Mouse (Mus musculus) hindbrain, embryonic 15.5 days (tissue): ENCODE data around the gene Rogdi. TPM values are rescaled to one million over a fixed set of nuclear protein-coding genes. Genes with fewer than 3 reads are reported as not detected.

Experiments
- ATAC-seq: fragments of 200-750 bp; cut with Nextera tagmentation; 2 replicates; pipeline ENCODE4 v1.8.0; 2017; ENCODE audit warnings: low read depth, moderate number of reproducible peaks, moderate TSS enrichment; ENCODE audit not compliant: low FRiP score
- H3K27ac ChIP-seq: fragments of 300-500 bp; sonication (generic); replicated peaks from 2 replicates; pipeline ENCODE4 v1.5.1; 2015; ENCODE audit warnings: mild to moderate bottlenecking, inconsistent platforms
- H3K27me3 ChIP-seq: fragments of 300-500 bp; sonication (generic); 2 replicates; pipeline ENCODE4 v1.6.1; 2015; ENCODE audit warnings: control low read depth, inconsistent platforms
- H3K36me3 ChIP-seq: fragments of 300-500 bp; sonication (generic); 2 replicates; pipeline ENCODE4 v1.6.1; 2015; ENCODE audit warnings: control low read depth, inconsistent platforms
- H3K4me1 ChIP-seq: fragments of 300-500 bp; sonication (generic); replicated peaks from 2 replicates; pipeline ENCODE4 v1.6.1; 2015; ENCODE audit warnings: control low read depth, inconsistent platforms
- H3K4me2 ChIP-seq: fragments of 300-500 bp; sonication (generic); 2 replicates; pipeline ENCODE4 v1.6.1; 2015; ENCODE audit warnings: moderate library complexity, mild to moderate bottlenecking, inconsistent platforms
- H3K4me3 ChIP-seq: fragments of 300-500 bp; sonication (generic); 2 replicates; pipeline ENCODE4 v1.5.1; 2015; ENCODE audit warnings: mild to moderate bottlenecking, inconsistent platforms
- H3K9ac ChIP-seq: fragments of 300-500 bp; sonication (generic); 2 replicates; pipeline ENCODE4 v1.6.1; 2015; ENCODE audit warnings: inconsistent platforms
- H3K9me3 ChIP-seq: fragments of 300-500 bp; sonication (generic); 2 replicates; pipeline ENCODE4 v1.6.1; 2016; ENCODE audit warnings: control low read depth, inconsistent platforms
- WGBS: fragments of 180-500 bp; shearing (Covaris S2); methylation state at CpG from one replicate; pipeline ENCODE4 v1.1.7; 2015; 5-methylcytosine and 5-hydroxymethylcytosine counted together
- polyA plus RNA-seq: library from polyadenylated mRNA; unstranded; fragments of >200 nt; fragmentation: Nextera tagmentation; extraction: Ambion mirVana; gene quantifications from 2 replicates; pipeline ENCODE4 v1.2.1, GENCODE M21; 2015

Rogdi gene
- polyA plus RNA-seq, 1 experiment from 2014 or later, result 164 TPM

DNA sequence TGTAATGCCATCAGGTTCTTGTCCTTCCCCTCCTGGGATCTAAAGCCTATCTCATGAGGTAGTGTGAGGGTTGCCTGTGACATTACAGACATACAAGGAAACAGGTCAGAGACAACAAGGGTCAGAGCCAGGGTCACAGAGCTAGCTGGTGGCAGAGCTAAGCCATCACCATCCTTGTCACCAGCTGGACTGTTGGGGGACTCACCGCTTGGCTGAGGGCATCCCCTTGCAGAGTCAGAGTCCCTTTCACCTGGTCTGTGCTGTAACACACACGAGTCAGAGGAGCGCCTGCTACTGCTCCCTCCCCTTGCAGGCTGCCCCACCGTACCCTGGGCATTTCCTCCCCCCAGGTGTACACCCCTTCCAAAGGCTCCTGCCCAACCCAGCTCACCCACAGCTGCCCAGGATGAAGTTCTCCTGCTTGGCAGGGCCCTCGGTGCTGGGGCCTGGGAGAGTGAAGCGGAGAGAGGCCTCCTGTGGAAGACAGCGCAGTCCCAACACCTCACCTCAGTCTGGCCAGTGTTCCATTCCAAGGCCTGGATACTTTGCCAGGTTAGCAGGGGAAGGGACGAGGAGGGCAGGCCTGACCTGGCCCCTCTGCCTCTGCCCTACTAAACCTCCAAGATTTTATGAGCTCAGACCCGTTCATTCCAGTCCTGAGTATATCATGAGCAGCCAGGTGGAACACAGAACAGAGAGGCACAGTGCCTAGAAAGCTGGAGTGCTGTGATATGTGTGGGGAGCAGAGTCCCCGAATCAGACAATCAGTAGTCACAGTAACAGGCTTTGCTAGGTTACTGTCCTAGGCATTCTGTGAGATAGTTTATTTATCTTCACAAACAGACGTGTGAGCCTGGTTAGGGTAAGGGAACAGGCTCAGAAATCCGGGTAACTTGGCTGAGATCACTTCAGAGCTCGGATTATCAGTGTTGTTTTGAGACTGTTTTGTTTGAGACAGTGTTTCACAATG, 1.0 kb downstream of the Rogdi start:
- Histone ChIP-seq H3K4me1 (peaks cover 17% of the 10 kb centered on the region), H3K27ac (peak overlapping the region; percentile 89), H3K4me3 (peak overlapping the region; percentile 72), H3K9ac (peak overlapping the region; percentile 65), H3K4me2 (peak overlapping the region; percentile 74), H3K27me3 (no peaks in the 10 kb centered on the region), H3K9me3 (no peaks in the 10 kb centered on the region), H3K36me3 (peaks cover 30% of the 10 kb centered on the region)
- 53% methylated on average over 13 of the region's 13 CpGs for WGBS
- no peak for ATAC-seq

DNA sequence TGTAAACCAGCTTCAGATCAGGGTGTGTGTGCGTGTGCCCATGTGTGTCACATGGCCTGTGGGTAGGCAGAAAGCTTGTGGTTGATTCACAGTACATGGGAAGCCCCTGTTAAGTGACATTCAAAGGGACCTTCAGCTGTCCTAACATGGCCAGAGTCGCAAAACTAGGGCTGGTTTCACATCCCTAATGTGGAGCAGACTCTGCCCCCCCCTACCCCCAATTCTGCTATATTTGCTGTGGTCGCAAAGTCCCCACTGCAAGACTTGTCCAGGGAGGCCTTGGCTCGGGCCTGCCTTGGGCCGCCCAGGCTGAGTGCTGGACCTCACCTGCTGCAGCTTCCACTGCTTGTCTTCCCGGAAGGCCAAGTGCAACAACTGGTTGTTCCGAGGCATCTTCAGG, 2.1 kb downstream of the Rogdi start:
- Histone ChIP-seq H3K4me1 (peaks cover 17% of the 10 kb centered on the region), H3K4me2 (no peak overlapping the region), H3K9me3 (no peaks in the 10 kb centered on the region), H3K4me3 (no peak overlapping the region), H3K36me3 (peaks cover 20% of the 10 kb centered on the region), H3K9ac (no peak overlapping the region), H3K27me3 (no peaks in the 10 kb centered on the region), H3K27ac (no peak overlapping the region)
- WGBS, result 90% methylated on average over 7 of the region's 7 CpGs
- ATAC-seq, result no peak

DNA sequence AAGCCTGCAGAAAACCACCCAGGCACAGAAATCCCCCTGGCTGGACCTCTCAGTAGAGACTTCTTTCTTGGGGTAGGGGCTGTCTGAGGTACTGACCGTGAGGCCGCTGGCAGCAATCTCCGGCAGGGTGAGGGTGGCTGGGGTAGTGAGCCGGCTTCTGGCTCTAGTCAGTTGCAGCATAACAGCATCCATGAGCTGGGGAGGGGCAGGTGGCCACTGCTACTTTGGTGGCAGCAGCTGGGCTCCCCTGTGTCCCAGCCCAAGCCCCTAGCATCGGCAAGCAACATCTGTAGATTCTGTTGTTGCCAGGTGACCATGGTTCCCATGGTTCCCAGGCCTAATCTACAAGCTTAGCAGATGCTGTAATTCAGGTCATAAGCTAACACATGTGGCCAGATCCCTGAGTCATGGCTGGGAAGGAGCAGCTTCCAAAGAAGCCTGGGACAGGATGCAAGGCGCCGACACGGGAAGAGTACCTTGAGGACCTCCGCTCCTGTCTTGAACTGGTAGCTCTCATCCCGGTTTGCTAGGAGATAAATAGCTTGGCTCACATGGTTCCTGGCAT, 2.9 kb downstream of the Rogdi start:
- ATAC-seq, result no peak
- H3K9ac ChIP-seq, result no peak overlapping the region

DNA sequence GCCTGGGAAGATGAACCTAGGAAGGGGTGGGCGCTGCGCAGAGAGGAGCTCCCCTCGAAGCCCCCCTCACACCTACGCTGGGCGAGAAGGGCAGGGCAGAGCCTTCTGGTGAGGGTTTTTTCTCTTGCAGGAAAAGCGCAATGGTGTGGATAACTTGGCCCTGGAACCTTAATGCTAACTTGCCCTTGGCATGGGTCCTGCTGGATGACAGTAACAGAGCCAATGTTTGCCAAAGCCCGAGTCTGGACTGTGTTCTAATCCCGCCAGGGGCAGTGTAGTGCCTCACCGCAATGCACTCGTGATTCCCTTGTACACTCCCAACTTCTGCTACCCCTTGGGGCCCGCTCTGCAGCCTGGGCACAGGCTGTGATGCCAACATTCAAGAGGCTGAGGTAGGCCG, 5.3 kb downstream of the Rogdi start:
- H3K9me3 ChIP-seq, result no peaks in the 10 kb centered on the region
- no peak overlapping the region for H3K27ac ChIP-seq
- 90% methylated on average over 12 of the region's 12 CpGs for WGBS
- H3K4me3 ChIP-seq, result no peak overlapping the region
- no peak overlapping the region for H3K9ac ChIP-seq
- no peak overlapping the region for H3K4me2 ChIP-seq
- no peaks in the 10 kb centered on the region for H3K36me3 ChIP-seq
- H3K4me1 ChIP-seq, result peaks cover 17% of the 10 kb centered on the region
- H3K27me3 ChIP-seq, result no peaks in the 10 kb centered on the region
- ATAC-seq, result no peak

More for the DNA sequence above, 2.9 kb downstream of the Rogdi start:
- Histone ChIP-seq H3K4me3 (no peak overlapping the region), H3K4me1 (peaks cover 17% of the 10 kb centered on the region), H3K27ac (no peak overlapping the region), H3K27me3 (no peaks in the 10 kb centered on the region), H3K36me3 (peaks cover 12% of the 10 kb centered on the region), H3K4me2 (no peak overlapping the region), H3K9me3 (no peaks in the 10 kb centered on the region)
- 75% methylated on average over 10 of the region's 10 CpGs for WGBS

DNA sequence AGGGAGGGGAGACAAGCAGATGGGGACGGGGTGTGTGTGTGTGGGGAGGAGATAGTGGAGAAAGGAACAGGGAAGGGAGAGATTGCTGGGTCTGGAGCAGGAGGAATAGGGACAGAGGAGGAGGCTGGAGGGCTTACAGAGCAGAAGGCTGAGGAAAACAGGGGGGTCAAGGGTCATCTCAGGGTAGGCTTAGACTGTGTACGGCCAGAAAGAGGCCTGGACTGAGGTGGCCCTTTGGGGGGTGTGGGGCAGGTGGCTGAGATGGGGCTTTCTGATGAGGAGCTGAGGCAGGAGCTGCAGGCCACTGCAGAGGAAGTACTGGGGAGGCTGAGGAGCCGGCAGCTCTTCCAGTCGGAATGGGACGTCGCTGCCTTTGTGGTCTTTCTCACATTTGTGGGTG, 5.9 kb downstream of the Rogdi start:
- Histone ChIP-seq H3K4me2 (no peak overlapping the region), H3K4me3 (no peak overlapping the region), H3K9ac (no peak overlapping the region), H3K27me3 (no peaks in the 10 kb centered on the region), H3K4me1 (peaks cover 12% of the 10 kb centered on the region), H3K36me3 (no peaks in the 10 kb centered on the region), H3K9me3 (no peaks in the 10 kb centered on the region), H3K27ac (no peak overlapping the region)
- WGBS, result 54% methylated on average over 6 of the region's 6 CpGs
- ATAC-seq, result no peak

DNA sequence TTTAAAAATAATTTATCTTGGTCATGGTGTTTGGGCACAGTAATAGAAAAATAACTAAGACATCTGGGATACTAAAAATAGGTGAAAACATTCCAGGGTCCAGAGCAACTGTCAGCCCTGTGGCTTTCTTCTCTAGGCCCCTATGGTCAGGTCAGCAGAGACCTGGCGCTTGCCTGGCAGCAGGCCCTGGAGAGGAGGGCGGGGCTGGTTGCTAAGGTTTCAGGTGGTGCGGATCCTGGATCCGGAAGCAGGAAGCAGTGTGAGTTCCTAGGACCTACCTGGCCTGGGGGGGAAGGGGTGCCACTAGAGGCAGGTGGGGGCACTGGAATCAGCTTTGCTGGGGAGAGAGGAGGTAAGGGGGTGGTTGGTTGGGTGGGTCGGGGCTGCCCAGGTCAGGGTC, 6.3 kb downstream of the Rogdi start, which contains the start of gene Smim22:
Gene Smim22, plus strand, starts transcription at position 222 of the 400 bp plus-strand sequence.
- Histone ChIP-seq H3K4me2 (no peak within 1 kb of the TSS), H3K36me3 (no peaks in the 10 kb centered on the region), H3K4me1 (peaks cover 7% of the 10 kb centered on the region), H3K27ac (no peak within 1 kb of the TSS), H3K4me3 (no peak within 1 kb of the TSS), H3K9ac (no peak within 1 kb of the TSS), H3K9me3 (no peaks in the 10 kb centered on the region), H3K27me3 (no peaks in the 10 kb centered on the region)
- WGBS, result 58% methylated on average over 5 of the region's 5 CpGs
- ATAC-seq, result no peak

DNA sequence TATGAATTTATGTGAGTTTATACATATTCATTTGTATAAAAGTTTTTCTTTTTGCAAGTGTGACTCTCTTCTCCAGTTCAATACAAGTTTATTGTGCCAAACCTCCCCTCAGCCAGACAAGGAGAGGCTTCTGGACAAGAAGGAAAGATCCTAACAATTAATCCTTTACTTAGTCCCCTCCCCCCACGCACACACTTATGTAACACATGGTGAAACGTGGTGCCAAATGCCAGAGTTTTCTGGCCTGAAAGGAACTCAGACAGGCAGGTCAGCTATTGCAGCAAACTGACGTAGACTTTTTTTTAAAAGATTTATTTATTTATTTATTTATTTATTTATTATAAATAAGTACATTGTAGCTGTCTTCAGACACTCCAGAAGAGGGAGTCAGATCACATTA, 12.7 kb downstream of the Rogdi start:
- Histone ChIP-seq H3K27me3 (no peaks in the 10 kb centered on the region), H3K9ac (no peak overlapping the region), H3K36me3 (no peaks in the 10 kb centered on the region), H3K4me1 (no peaks in the 10 kb centered on the region), H3K4me2 (no peak overlapping the region), H3K9me3 (no peaks in the 10 kb centered on the region), H3K4me3 (no peak overlapping the region), H3K27ac (no peak overlapping the region)
- ATAC-seq, result no peak
- WGBS, result 78% methylated on average over 3 of the region's 3 CpGs

DNA sequence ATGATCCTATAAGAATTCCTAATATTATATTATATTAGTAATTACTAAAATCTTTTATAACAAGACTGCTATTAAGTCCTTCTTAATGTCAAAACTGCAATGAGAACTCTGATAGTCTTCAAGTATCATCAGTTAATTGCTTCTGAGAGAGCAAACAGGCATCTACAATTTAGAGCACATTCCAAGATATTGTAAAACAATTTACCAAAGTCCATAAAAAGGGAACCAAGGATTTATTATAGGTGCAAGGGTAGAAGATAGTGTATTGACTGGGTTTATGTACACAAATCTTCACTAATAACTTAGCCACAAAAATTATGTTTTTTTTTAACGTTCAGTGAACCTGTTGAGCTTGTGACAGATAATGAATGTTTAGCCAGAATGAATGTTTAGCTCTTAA, 14.4 kb downstream of the Rogdi start:
- no peaks in the 10 kb centered on the region for H3K9me3 ChIP-seq
- no peaks in the 10 kb centered on the region for H3K4me1 ChIP-seq
- H3K27me3 ChIP-seq, result no peaks in the 10 kb centered on the region
- H3K4me3 ChIP-seq, result no peak overlapping the region
- WGBS, result 78% methylated on average over 1 of the region's 1 CpGs
- H3K4me2 ChIP-seq, result no peak overlapping the region
- no peak for ATAC-seq
- no peak overlapping the region for H3K27ac ChIP-seq
- H3K9ac ChIP-seq, result no peak overlapping the region
- H3K36me3 ChIP-seq, result no peaks in the 10 kb centered on the region

DNA sequence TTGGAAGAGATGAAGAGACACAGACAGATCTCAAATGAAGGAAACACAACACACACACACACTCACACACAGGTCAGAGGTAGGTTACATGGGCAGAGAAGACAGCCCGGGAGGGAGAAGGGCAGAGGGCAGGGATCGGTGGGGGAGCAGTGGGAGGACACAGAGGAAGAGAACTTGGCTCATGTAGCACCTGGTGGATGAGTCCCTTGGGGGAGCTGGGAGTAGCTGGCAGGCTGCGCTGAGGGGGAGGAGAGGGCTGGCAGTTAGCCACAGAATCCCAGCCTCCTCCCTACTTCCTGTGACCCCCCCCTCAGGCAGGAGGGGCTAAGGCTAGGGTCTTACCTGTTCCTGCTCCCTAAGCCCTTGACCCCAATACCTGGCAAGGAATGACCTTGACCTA, 15.8 kb downstream of the Rogdi start, which contains the start of gene Sept12:
Gene Sept12, minus strand, starts transcription at position 300 of the 400 bp plus-strand sequence.
- 43% methylated on average over 2 of the region's 3 CpGs for WGBS
- H3K36me3 ChIP-seq, result no peaks in the 10 kb centered on the region
- no peak within 1 kb of the TSS for H3K27ac ChIP-seq
- H3K4me3 ChIP-seq, result no peak within 1 kb of the TSS
- H3K27me3 ChIP-seq, result no peaks in the 10 kb centered on the region
- no peak within 1 kb of the TSS for H3K9ac ChIP-seq
- H3K9me3 ChIP-seq, result no peaks in the 10 kb centered on the region
- H3K4me1 ChIP-seq, result no peaks in the 10 kb centered on the region
- no peak for ATAC-seq
- no peak within 1 kb of the TSS for H3K4me2 ChIP-seq

DNA sequence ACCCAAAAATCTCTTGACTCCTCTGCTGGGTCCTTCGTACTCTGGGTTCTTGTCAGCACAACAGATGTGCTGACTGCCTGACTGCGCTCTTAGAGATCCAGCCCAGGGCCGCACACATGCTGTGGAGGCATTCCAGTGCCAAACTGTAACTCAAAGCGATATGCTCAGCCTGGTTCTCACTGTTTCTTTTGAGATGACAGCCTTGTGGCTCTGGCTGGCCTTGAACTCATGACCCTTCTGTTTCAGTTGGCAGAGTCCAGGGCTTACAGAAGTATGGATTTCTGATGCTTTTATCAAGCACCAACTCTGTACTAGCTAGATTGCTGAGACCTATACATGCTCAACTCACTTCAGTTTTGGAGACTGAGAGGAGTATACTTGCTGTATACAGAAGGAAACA, 20.1 kb downstream of the Rogdi start:
- H3K9ac ChIP-seq, result no peak overlapping the region
- H3K36me3 ChIP-seq, result no peaks in the 10 kb centered on the region
- H3K4me1 ChIP-seq, result no peaks in the 10 kb centered on the region
- no peak overlapping the region for H3K4me2 ChIP-seq
- WGBS, result 80% methylated on average over 4 of the region's 4 CpGs
- ATAC-seq, result no peak
- H3K4me3 ChIP-seq, result no peak overlapping the region
- no peak overlapping the region for H3K27ac ChIP-seq
- no peaks in the 10 kb centered on the region for H3K27me3 ChIP-seq
- no peaks in the 10 kb centered on the region for H3K9me3 ChIP-seq

DNA sequence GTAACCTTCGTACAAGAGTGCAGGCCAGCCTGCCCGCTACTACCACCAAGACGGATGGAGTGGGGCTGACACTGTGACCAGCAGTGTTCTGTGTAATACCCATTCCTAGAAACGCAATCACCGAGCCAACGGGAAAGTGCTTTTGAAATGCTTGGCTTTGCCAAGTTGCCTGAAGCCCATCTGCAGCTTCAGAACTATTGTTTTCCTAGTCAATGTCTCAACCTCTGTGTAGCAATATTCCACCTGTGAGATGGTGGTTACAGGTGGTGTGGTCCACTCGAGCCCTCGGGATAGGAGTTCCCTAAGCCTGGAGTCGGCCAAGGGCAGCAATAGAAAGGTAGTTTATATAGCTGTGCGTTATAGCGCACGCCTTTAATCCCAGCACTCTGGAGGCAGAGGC, 28.6 kb downstream of the Rogdi start:
- Histone ChIP-seq H3K36me3 (no peaks in the 10 kb centered on the region), H3K4me3 (no peak overlapping the region), H3K4me2 (no peak overlapping the region), H3K9ac (no peak overlapping the region), H3K27me3 (no peaks in the 10 kb centered on the region), H3K27ac (no peak overlapping the region), H3K9me3 (no peaks in the 10 kb centered on the region), H3K4me1 (no peaks in the 10 kb centered on the region)
- ATAC-seq, result no peak
- 95% methylated on average over 12 of the region's 12 CpGs for WGBS

DNA sequence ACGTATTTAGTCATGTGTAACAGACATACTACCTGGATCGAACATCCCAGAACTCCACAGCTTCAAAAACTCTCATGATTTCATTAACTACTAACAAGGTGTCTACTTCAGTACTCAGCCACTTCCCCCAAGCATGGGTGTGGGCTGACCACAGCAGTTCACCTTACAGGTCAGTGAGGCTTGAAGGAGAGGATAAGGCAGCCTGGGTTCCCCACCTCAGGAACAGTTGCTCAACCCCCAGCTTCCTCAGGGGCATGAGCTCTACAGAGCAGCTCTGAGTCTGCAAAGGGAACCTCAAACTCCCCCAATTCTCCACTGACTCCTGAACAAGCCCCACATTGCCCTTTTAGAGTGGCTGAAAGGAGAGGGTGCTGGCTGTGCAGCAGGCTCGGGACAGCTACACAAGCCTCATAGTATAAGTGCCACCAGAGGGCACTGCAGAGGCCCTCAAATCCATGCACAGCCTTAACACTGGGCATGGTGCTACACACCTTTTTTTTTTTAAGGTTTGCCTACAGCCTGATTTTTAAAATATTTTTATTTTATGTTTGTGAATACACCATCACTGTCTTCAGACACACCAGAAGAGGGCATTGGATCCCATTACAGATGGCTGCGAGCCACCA, 33.5 kb downstream of the Rogdi start:
- ATAC-seq, result no peak; the same call in 1 of the 2 replicates
- H3K9ac ChIP-seq, result no peak overlapping the region
- H3K36me3 ChIP-seq, result no peaks in the 10 kb centered on the region
- H3K4me1 ChIP-seq, result no peaks in the 10 kb centered on the region
- no peak overlapping the region for H3K27ac ChIP-seq
- no peak overlapping the region for H3K4me2 ChIP-seq
- no peaks in the 10 kb centered on the region for H3K27me3 ChIP-seq
- WGBS, result 74% methylated on average over 4 of the region's 4 CpGs
- H3K9me3 ChIP-seq, result no peaks in the 10 kb centered on the region
- H3K4me3 ChIP-seq, result no peak overlapping the region
